Mouse (Mus musculus) 416B (cell line): ENCODE measurements at regions not wholly inside any gene's neighbourhood (a gene's known extent, or its start where the extent isn't known, plus 50 kb on each side); places are given as distances from the start of the nearest gene placed in this dataset.

Source experiments
- DNase-seq: peaks from one replicate; pipeline ENCODE4 v3.0.0; 2011; ENCODE audit warnings: low read depth

- peak; percentile 46 for DNase-seq
Observed at GRCm38 (mm10) chr14:111149653-111150052, 394.7 kb upstream of the Slitrk6 start.

GRCm38 (mm10) chr14:111116600-111116999 is 361.7 kb upstream of the Slitrk6 start:
- no peak for DNase-seq

- no peak for DNase-seq
Observed at GRCm38 (mm10) chr14:111103579-111103978, 348.6 kb upstream of the Slitrk6 start.

- no peak for DNase-seq
Observed at GRCm38 (mm10) chr14:111100257-111100656, 345.3 kb upstream of the Slitrk6 start.

GRCm38 (mm10) chr14:111096229-111096628 is 341.3 kb upstream of the Slitrk6 start:
- DNase-seq, result no peak

- no peak for DNase-seq
Observed at GRCm38 (mm10) chr14:111074517-111074916, 319.6 kb upstream of the Slitrk6 start.

- no peak for DNase-seq
Observed at GRCm38 (mm10) chr14:111073529-111073928, 318.6 kb upstream of the Slitrk6 start.
